Mouse (Mus musculus): Measurements from ENCODE around the gene Cbarp.

Cbarp gene

GRCm38 (mm10) chr10:80157141-80157929, 16.7 kb upstream of the Cbarp start:
- DNase-seq (ENCODE audit: low read depth, low spot score): no peak

- DNase-seq (ENCODE audit: low read depth, low spot score): no peak
Measured at GRCm38 (mm10) chr10:80156752-80157053, 16.1 kb upstream of the Cbarp start.

- no peak for DNase-seq (ENCODE audit: low read depth, low spot score)
Measured at GRCm38 (mm10) chr10:80156002-80156751, 15.5 kb upstream of the Cbarp start.

- DNase-seq (ENCODE audit: low read depth, low spot score): no peak
Measured at GRCm38 (mm10) chr10:80155277-80155676, 14.6 kb upstream of the Cbarp start.

GRCm38 (mm10) chr10:80154384-80154783, 13.7 kb upstream of the Cbarp start:
- DNase-seq (ENCODE audit: low read depth, low spot score): no peak

- DNase-seq (ENCODE audit: low read depth, low spot score): no peak
Measured at GRCm38 (mm10) chr10:80153713-80154112, 13.1 kb upstream of the Cbarp start.

GRCm38 (mm10) chr10:80152873-80153260, 12.2 kb upstream of the Cbarp start:
- peak; percentile 45 for DNase-seq (ENCODE audit: low read depth, low spot score)

GRCm38 (mm10) chr10:80152071-80152872, 11.6 kb upstream of the Cbarp start:
- DNase-seq (ENCODE audit: low read depth, low spot score): peak; percentile 73

- peak; percentile 62 for DNase-seq (ENCODE audit: low read depth, low spot score)
Measured at GRCm38 (mm10) chr10:80151211-80152034, 10.8 kb upstream of the Cbarp start.

GRCm38 (mm10) chr10:80150226-80151210, 9.9 kb upstream of the Cbarp start:
- DNase-seq (ENCODE audit: low read depth, low spot score): peak; percentile 75

- DNase-seq (ENCODE audit: low read depth, low spot score): peak; percentile 99
Measured at GRCm38 (mm10) chr10:80149291-80150225, 8.9 kb upstream of the Cbarp start.

GRCm38 (mm10) chr10:80148610-80149290, 8.1 kb upstream of the Cbarp start:
- DNase-seq (ENCODE audit: low read depth, low spot score): peak; percentile 96

- peak; percentile 76 for DNase-seq (ENCODE audit: low read depth, low spot score)
Measured at GRCm38 (mm10) chr10:80147719-80148601, 7.3 kb upstream of the Cbarp start, which contains the start of gene Midn. Midn (plus strand) TSS chr10:80148272.

- DNase-seq (ENCODE audit: low read depth, low spot score): peak; percentile 24
Measured at GRCm38 (mm10) chr10:80147146-80147718, 6.6 kb upstream of the Cbarp start.

- DNase-seq (ENCODE audit: low read depth, low spot score): peak; percentile 16
Measured at GRCm38 (mm10) chr10:80146568-80147011, 6.0 kb upstream of the Cbarp start.

- DNase-seq (ENCODE audit: low read depth, low spot score): no peak
Measured at GRCm38 (mm10) chr10:80145896-80146295, 5.3 kb upstream of the Cbarp start.
